Mouse (Mus musculus) midbrain, embryonic 13.5 days (tissue): ENCODE measurements at regions not wholly inside any gene's neighbourhood (a gene's known extent, or its start where the extent isn't known, plus 50 kb on each side); places are given as distances from the start of the nearest gene placed in this dataset.

Experiments
- ATAC-seq: fragments of 200-750 bp; cut with Nextera tagmentation; 2 replicates; pipeline ENCODE4 v1.8.0; 2017; ENCODE audit warnings: mild to moderate bottlenecking, moderate TSS enrichment, moderate library complexity
- H3K27ac ChIP-seq: fragments of 300-500 bp; sonication (generic); 2 replicates; pipeline ENCODE4 v1.5.1; 2015; ENCODE audit warnings: inconsistent platforms, mild to moderate bottlenecking, moderate library complexity
- H3K27me3 ChIP-seq: fragments of 300-500 bp; sonication (generic); 2 replicates; pipeline ENCODE4 v1.6.1; 2015; ENCODE audit warnings: mild to moderate bottlenecking, inconsistent platforms
- H3K36me3 ChIP-seq: fragments of 300-500 bp; sonication (generic); 2 replicates; pipeline ENCODE4 v1.6.1; 2015; ENCODE audit warnings: mild to moderate bottlenecking, inconsistent platforms
- H3K4me1 ChIP-seq: fragments of 300-500 bp; sonication (generic); replicated peaks from 2 replicates; pipeline ENCODE4 v1.6.1; 2015; ENCODE audit warnings: inconsistent platforms
- H3K4me2 ChIP-seq: fragments of 300-500 bp; sonication (generic); replicated peaks from 2 replicates; pipeline ENCODE4 v1.6.1; 2015; ENCODE audit warnings: moderate library complexity, mild to moderate bottlenecking, inconsistent platforms
- H3K4me3 ChIP-seq: fragments of 300-500 bp; sonication (generic); replicated peaks from 2 replicates; pipeline ENCODE4 v1.5.1; 2015; ENCODE audit warnings: mild to moderate bottlenecking, inconsistent platforms
- H3K9ac ChIP-seq: fragments of 300-500 bp; sonication (generic); replicated peaks from 2 replicates; pipeline ENCODE4 v1.6.1; 2015; ENCODE audit warnings: mild to moderate bottlenecking, inconsistent platforms
- H3K9me3 ChIP-seq: fragments of 300-500 bp; sonication (generic); 2 replicates; pipeline ENCODE4 v1.6.1; 2016; ENCODE audit warnings: mild to moderate bottlenecking, inconsistent platforms
- WGBS: fragments of 180-500 bp; shearing (Covaris S2); methylation state at CpG from one replicate; pipeline ENCODE4 v1.1.7; 2015; 5-methylcytosine and 5-hydroxymethylcytosine counted together

DNA sequence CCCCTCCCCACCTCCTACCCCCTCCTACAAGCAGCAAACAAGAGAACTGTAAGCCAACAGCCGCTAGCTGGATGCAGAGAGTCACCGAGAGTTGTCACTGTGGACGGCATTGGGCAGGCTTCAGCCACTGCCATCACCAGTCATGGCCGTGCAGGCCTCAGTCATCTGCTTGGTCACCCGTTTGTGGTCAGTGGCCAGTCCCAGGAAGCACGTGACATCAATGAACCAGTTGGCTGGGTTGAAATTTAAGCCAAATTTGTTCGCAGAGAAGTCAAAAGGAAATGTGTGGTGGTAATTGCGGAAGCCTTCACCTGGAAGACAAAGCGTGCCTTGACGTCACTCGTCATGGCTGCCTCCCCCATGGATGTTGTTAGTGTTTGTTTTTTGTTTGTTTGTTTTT lies 60.7 kb upstream of the Tmem150c start:
- H3K27me3 ChIP-seq: no peaks in the 10 kb centered on the region
- no peak for ATAC-seq
- no peaks in the 10 kb centered on the region for H3K36me3 ChIP-seq
- no peaks in the 10 kb centered on the region for H3K9me3 ChIP-seq
- no peak overlapping the region for H3K4me3 ChIP-seq
- no peak overlapping the region for H3K9ac ChIP-seq
- no peak overlapping the region for H3K27ac ChIP-seq
- 91% methylated on average over 11 of the region's 11 CpGs for WGBS
- H3K4me1 ChIP-seq: no peaks in the 10 kb centered on the region
- H3K4me2 ChIP-seq: no peak overlapping the region

DNA sequence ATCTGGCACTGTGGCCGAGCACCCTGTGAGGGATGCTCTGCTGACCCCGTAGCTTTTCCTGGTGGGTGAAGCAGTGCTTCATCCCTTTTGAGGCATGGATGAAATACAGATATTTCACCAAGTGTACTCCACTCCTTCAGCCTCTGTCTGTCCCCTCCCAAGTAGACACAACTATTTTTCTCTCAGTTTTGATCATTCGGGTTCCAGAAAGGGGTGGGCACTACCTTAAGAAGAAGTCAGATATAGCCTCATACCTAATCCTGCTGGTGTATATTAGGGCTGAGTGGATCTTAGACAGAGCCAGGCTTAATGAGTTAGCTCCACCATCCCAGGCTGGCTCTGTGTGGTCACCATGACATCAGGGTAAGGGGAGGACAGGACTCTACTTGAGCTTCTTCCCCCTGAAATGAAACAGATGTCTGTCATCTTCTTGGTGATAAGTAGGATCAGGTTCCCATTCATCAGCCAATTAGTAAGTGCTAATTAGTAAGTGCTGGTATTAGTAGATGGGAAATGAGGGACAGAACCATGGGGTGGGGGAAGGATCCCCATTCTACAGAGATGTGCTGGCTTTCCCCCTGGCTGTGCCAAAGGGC lies 58.7 kb upstream of the Tmem150c start:
- Histone ChIP-seq H3K4me3 (no peak overlapping the region), H3K4me2 (no peak overlapping the region), H3K9ac (no peak overlapping the region), H3K36me3 (no peaks in the 10 kb centered on the region), H3K9me3 (no peaks in the 10 kb centered on the region), H3K27me3 (no peaks in the 10 kb centered on the region), H3K4me1 (peaks cover 7% of the 10 kb centered on the region), H3K27ac (no peak overlapping the region)
- ATAC-seq: 0 out of 2 replicates have a peak, but pooled peaks have one; percentile 41
- 93% methylated on average over 3 of the region's 3 CpGs for WGBS

DNA sequence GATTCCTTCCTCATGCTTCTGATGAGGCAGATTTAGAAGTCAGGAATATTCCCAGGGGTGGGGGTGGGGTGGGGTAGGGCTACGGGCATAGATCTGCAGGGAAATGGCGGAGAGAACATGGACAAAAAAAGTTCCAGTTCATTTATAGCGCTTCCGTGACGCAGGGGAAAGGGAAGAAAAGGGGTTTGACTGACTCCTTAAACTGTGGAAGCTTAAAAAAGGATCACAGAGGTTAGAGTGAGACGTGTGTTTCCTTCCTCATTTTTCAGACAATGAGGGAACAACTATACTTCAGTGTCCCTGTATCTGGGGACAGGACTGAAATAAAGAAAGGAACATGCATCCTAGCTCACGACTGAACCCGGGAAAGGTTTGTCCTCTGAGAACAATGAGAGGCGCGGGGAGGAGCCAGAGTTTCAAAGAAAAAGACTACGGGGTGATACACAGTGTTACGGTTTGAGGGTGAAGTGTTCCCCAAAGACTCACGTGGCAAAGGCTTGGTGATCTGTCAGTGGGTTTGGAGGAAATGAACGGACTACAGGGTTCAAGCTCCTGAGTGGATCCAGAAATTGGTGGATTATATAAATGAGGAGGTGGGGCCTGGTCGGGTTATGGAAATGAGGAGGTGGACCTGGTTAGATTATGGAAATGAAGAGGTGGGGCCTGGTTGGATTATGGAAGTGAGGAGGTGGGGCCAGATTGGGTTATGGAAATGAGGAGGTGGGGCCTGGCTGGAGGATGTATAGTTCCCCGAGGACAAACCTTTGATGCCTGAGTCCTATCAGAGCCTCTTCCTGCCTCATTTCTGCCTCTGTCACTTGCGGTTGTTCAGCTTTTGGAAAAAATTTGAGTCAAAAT lies 57.8 kb upstream of the Tmem150c start:
- Histone ChIP-seq H3K4me1 (peaks cover 7% of the 10 kb centered on the region), H3K27me3 (no peaks in the 10 kb centered on the region), H3K4me2 (0 out of 2 replicates have a peak overlapping the region, but pooled peaks have one; percentile 17), H3K9ac (no peak overlapping the region), H3K36me3 (no peaks in the 10 kb centered on the region), H3K4me3 (no peak overlapping the region), H3K9me3 (no peaks in the 10 kb centered on the region), H3K27ac (no peak overlapping the region)
- 17% methylated on average over 17 of the region's 17 CpGs for WGBS
- ATAC-seq: 0 out of 2 replicates have a peak, but pooled peaks have one; percentile 31

DNA sequence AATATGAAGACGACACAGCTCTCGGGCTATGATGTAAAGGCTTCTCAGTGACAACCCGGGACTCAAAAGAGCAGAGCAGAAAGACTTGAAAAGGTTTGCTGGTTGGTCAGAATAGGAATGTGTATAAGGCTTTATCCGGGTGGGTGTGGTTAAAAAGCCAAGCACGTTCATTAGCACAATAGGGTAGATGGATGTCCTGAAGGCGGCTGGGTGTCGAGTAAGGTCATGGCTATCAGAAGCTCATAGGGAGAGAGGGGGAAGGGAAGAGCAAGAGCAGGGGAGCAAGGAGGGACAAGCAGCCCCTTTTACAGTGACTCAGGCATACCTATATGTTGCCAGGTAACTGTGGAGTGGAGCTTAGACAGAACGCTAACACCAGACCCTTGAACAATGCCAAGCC lies 54.3 kb upstream of the Tmem150c start:
- 50% methylated on average over 8 of the region's 8 CpGs for WGBS
- Histone ChIP-seq H3K4me2 (no peak overlapping the region), H3K36me3 (no peaks in the 10 kb centered on the region), H3K4me3 (no peak overlapping the region), H3K9ac (no peak overlapping the region), H3K4me1 (peaks cover 7% of the 10 kb centered on the region), H3K9me3 (no peaks in the 10 kb centered on the region), H3K27ac (no peak overlapping the region), H3K27me3 (no peaks in the 10 kb centered on the region)
- no peak for ATAC-seq

DNA sequence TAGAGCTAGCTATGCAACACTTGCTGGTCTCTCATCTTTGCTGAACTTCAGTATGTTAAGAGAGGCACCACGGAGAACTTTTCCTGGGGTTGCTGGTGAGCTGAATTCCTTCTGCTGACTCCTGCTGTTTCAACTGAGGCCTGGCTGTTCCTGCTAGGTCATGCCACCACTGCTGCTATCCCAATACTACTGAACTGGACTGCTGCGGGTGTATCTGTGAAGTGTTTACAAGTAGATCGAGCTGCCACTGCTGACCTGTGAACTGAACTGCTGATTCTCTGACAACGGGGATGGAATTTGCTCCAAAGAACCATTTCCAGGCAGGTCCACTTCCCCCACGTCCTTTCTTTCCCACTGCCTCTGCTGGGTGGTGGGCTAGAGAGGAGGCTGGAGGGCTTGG lies 51.1 kb upstream of the Tmem150c start:
- no peak for ATAC-seq
- H3K9ac ChIP-seq: no peak overlapping the region
- no peaks in the 10 kb centered on the region for H3K36me3 ChIP-seq
- H3K27ac ChIP-seq: no peak overlapping the region
- no peaks in the 10 kb centered on the region for H3K27me3 ChIP-seq
- 81% methylated on average over 5 of the region's 5 CpGs for WGBS
- no peak overlapping the region for H3K4me3 ChIP-seq
- peaks cover 7% of the 10 kb centered on the region for H3K4me1 ChIP-seq
- no peak overlapping the region for H3K4me2 ChIP-seq
- no peaks in the 10 kb centered on the region for H3K9me3 ChIP-seq
